Mouse (Mus musculus): ENCODE measurements around the gene Arid4a. TPM values are rescaled to one million over a fixed set of nuclear protein-coding genes. Genes with fewer than 3 reads are reported as not detected.
A peak's percentile ranks its signal among the peaks of the same experiment; 100 is the strongest.

Arid4a gene
- polyA plus RNA-seq, 1 experiment from 2014 or later: 35.1 TPM

DNA sequence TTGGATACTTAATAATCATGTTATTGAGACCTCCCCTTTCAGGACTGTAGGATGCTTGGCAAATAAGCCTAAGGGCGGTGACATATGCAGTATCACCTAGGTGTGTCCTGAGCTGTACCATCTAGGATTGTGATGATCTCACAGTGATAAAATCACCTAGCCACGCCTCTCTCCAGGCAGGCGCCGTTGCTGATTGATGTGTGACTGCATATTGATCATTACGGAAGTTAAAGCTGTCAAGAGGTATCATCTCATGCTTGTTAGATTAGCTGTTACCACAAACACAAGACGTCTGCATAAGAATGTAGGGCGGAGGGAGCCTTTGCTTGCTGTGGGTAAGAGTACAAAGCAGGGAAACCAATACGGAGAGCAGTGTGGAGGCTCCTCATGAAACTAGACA is 14.5 kb downstream of the Arid4a start:
- Histone ChIP-seq H3K9ac (ENCODE audit: low read depth, low read length) (no peak overlapping the region), H3K4me3 (ENCODE audit: low read length) (no peak overlapping the region), H3K36me3 (ENCODE audit: control insufficient read depth, insufficient read depth, low read length) (peaks cover 12% of the 10 kb centered on the region; the same call in 1 of the 2 replicates), H3K27me3 (replicated peaks; ENCODE audit: control insufficient read depth, insufficient read depth, low read length) (no peaks in the 10 kb centered on the region), H3K4me1 (ENCODE audit: control insufficient read depth, insufficient read depth, low read length) (no peaks in the 10 kb centered on the region), H3K27ac (ENCODE audit: low read length) (no peak overlapping the region), H3K9me3 (ENCODE audit: control insufficient read depth, low read length) (no peaks in the 10 kb centered on the region), H3K4me2 (ENCODE audit: low read depth, low read length) (no peak overlapping the region)
- no peak for ATAC-seq
- 76% methylated on average over 8 of the region's 8 CpGs for WGBS

DNA sequence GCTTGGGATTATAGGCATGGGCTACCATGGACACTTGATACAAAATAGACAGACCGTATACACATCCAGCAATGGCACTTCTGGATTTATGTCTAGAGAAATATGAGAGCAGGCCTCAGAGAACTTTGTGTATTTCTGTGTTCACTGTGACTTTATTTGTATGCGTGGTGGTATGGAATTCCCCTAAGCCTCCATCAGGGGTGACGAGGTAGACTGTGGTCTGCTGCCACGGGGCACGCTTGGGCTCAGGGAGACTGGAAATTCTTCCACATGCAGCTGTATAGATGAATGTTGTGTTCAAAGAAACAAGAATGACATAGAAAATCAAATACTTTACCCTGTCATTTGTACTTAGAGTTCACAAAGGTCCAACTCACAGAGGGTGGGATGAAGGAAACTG is 14.9 kb downstream of the Arid4a start:
- no peaks in the 10 kb centered on the region for H3K9me3 ChIP-seq (ENCODE audit: control insufficient read depth, low read length)
- H3K4me1 ChIP-seq (ENCODE audit: control insufficient read depth, insufficient read depth, low read length): no peaks in the 10 kb centered on the region
- no peak overlapping the region for H3K9ac ChIP-seq (ENCODE audit: low read depth, low read length)
- WGBS: 91% methylated on average over 5 of the region's 5 CpGs
- no peak overlapping the region for H3K4me2 ChIP-seq (ENCODE audit: low read depth, low read length)
- H3K27ac ChIP-seq (ENCODE audit: low read length): no peak overlapping the region
- H3K36me3 ChIP-seq (ENCODE audit: control insufficient read depth, insufficient read depth, low read length): peaks cover 8% of the 10 kb centered on the region
- H3K27me3 ChIP-seq (replicated peaks; ENCODE audit: control insufficient read depth, insufficient read depth, low read length): no peaks in the 10 kb centered on the region
- H3K4me3 ChIP-seq (ENCODE audit: low read length): no peak overlapping the region
- ATAC-seq: no peak

DNA sequence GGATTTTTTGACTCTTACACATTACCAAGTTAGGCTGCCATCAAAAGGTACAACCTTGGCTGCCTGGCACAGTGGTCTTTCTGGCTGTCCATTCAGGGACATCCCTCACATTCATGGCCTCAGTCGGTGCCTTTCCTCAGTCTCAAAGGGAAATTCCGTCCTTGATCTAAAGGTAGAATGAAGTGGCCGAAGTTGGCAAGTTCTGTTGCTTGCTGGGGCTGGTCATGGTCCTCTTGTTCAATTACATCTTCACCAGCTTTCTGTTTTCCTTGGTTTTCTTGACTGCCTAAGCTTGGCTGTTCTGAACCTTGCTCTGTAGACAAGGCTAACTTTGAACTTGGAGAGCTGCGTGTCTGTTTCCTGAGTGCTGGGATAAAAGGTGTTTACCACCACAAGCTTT is 20.0 kb downstream of the Arid4a start:
- H3K4me2 ChIP-seq (ENCODE audit: low read depth, low read length): no peak overlapping the region
- no peak for ATAC-seq
- H3K27ac ChIP-seq (ENCODE audit: low read length): no peak overlapping the region
- 94% methylated on average over 4 of the region's 4 CpGs for WGBS
- H3K36me3 ChIP-seq (ENCODE audit: control insufficient read depth, insufficient read depth, low read length): peaks cover 24% of the 10 kb centered on the region
- no peak overlapping the region for H3K4me3 ChIP-seq (ENCODE audit: low read length)
- no peak overlapping the region for H3K9ac ChIP-seq (ENCODE audit: low read depth, low read length)
- no peaks in the 10 kb centered on the region for H3K9me3 ChIP-seq (ENCODE audit: control insufficient read depth, low read length)
- H3K27me3 ChIP-seq (replicated peaks; ENCODE audit: control insufficient read depth, insufficient read depth, low read length): no peaks in the 10 kb centered on the region
- H3K4me1 ChIP-seq (ENCODE audit: control insufficient read depth, insufficient read depth, low read length): no peaks in the 10 kb centered on the region

DNA sequence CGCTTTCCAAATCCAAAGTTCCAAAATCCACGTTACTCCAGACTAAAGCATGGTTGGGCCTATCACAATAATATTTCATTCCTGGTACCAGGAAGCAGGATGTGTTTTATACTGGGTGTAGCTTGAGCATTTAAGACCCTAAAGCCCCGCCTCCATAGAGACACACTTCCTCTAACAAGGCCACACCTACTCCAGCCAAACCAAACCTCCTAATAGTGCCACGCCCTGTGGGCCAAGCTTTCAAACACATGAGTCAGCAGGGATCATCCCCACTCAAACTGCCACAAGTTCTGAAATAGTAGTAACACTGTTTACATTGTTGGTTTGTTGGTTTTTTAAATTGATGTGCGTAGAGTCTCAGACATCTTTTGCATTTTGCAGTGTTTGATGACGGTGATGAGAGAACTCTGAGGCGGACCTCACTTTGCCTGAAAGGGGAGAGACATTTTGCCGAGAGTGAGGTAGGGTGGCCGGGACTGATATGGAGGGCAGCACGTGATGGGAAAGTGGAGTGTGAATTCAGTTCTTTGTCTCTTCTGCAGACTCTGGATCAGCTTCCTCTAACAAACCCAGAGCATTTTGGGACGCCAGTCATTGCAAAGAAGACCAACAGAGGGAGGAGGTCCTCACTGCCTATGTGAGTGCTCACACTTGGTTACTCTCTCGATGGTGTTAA is 21.1 kb downstream of the Arid4a start:
- H3K27me3 ChIP-seq (replicated peaks; ENCODE audit: control insufficient read depth, insufficient read depth, low read length): no peaks in the 10 kb centered on the region
- 91% methylated on average over 12 of the region's 12 CpGs for WGBS
- H3K9ac ChIP-seq (ENCODE audit: low read depth, low read length): no peak overlapping the region
- ATAC-seq: peak; percentile 48; the same call in 1 of the 2 replicates
- peaks cover 24% of the 10 kb centered on the region for H3K36me3 ChIP-seq (ENCODE audit: control insufficient read depth, insufficient read depth, low read length)
- no peaks in the 10 kb centered on the region for H3K4me1 ChIP-seq (ENCODE audit: control insufficient read depth, insufficient read depth, low read length)
- no peak overlapping the region for H3K4me3 ChIP-seq (ENCODE audit: low read length)
- H3K9me3 ChIP-seq (ENCODE audit: control insufficient read depth, low read length): no peaks in the 10 kb centered on the region
- no peak overlapping the region for H3K4me2 ChIP-seq (ENCODE audit: low read depth, low read length)
- H3K27ac ChIP-seq (ENCODE audit: low read length): no peak overlapping the region

DNA sequence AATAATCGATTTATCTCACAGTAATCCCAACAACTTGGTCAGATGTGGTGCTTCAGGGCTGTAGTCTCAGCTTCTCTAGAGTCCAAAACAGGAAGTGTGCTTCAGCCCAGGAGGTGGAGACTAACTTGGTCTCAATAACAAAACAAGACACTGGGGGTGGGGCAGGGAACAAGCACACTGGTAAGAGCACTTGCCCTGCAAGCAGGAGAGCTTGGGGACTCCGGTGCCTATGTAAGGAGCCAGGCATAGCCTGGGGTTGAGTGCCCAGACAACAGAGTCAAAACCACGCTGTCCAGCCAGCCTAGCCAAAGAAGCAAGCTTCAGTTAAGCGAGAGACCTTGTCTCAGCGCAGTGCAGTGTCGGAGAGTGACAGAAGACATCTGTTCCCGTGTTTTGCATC is 24.7 kb downstream of the Arid4a start:
- Histone ChIP-seq H3K4me2 (ENCODE audit: low read depth, low read length) (no peak overlapping the region), H3K4me3 (ENCODE audit: low read length) (no peak overlapping the region), H3K9me3 (ENCODE audit: control insufficient read depth, low read length) (no peaks in the 10 kb centered on the region), H3K4me1 (ENCODE audit: control insufficient read depth, insufficient read depth, low read length) (no peaks in the 10 kb centered on the region), H3K9ac (ENCODE audit: low read depth, low read length) (no peak overlapping the region), H3K27ac (ENCODE audit: low read length) (no peak overlapping the region), H3K36me3 (ENCODE audit: control insufficient read depth, insufficient read depth, low read length) (peaks cover 21% of the 10 kb centered on the region), H3K27me3 (replicated peaks; ENCODE audit: control insufficient read depth, insufficient read depth, low read length) (no peaks in the 10 kb centered on the region)
- peak; percentile 21; the same call in 1 of the 2 replicates for ATAC-seq
- 85% methylated on average over 7 of the region's 7 CpGs for WGBS

DNA sequence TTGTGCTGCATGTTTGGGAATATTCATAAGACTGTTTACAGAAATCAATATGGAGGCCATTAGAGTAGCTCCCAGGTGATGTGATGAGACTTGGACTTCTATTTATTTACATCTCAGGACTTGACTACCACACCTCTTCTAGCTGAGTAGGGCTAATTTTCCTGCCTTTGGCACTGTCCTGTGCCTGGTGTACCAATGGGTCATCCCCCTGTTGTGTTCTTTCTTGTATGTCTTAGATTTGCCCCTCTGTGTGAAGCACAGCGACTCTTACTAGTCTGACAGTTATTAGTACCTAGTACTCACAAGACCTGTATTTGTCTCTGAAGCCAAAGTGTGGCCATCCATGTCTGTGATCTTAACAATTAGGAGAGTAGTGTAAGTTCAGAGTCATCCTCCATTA is 26.7 kb downstream of the Arid4a start:
- ATAC-seq: no peak
- H3K4me2 ChIP-seq (ENCODE audit: low read depth, low read length): no peak overlapping the region
- peaks cover under 1% of the 10 kb centered on the region; the same call in 1 of the 2 replicates for H3K4me1 ChIP-seq (ENCODE audit: control insufficient read depth, insufficient read depth, low read length)
- H3K9ac ChIP-seq (ENCODE audit: low read depth, low read length): no peak overlapping the region
- no peak overlapping the region for H3K27ac ChIP-seq (ENCODE audit: low read length)
- H3K36me3 ChIP-seq (ENCODE audit: control insufficient read depth, insufficient read depth, low read length): peaks cover 13% of the 10 kb centered on the region
- no peaks in the 10 kb centered on the region for H3K27me3 ChIP-seq (replicated peaks; ENCODE audit: control insufficient read depth, insufficient read depth, low read length)
- no peak overlapping the region for H3K4me3 ChIP-seq (ENCODE audit: low read length)
- no peaks in the 10 kb centered on the region for H3K9me3 ChIP-seq (ENCODE audit: control insufficient read depth, low read length)
- 100% methylated on average over 1 of the region's 1 CpGs for WGBS

DNA sequence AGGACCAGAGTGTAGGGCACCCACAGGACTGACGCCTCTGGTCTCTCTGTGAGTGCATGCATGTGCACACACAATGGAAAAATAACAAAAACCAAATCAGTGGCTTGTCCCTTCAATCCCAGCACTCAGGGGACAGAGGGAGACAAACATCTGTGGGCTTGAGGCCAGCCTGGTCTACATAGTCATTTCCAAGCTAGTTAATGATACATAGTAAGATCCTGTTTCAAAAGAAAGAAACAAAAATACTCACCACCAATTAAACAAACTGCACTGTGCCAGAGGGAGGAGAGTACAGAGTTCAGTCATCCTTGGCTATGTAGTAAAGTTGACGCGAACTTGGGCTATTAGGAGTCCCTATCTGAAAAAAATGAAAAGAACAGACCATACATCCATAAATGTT is 27.8 kb downstream of the Arid4a start:
- H3K4me1 ChIP-seq (ENCODE audit: control insufficient read depth, insufficient read depth, low read length): peaks cover 7% of the 10 kb centered on the region; the same call in 1 of the 2 replicates
- H3K27me3 ChIP-seq (replicated peaks; ENCODE audit: control insufficient read depth, insufficient read depth, low read length): no peaks in the 10 kb centered on the region
- peaks cover 13% of the 10 kb centered on the region for H3K36me3 ChIP-seq (ENCODE audit: control insufficient read depth, insufficient read depth, low read length)
- H3K27ac ChIP-seq (ENCODE audit: low read length): no peak overlapping the region
- no peaks in the 10 kb centered on the region for H3K9me3 ChIP-seq (ENCODE audit: control insufficient read depth, low read length)
- 93% methylated on average over 3 of the region's 3 CpGs for WGBS
- no peak overlapping the region for H3K4me3 ChIP-seq (ENCODE audit: low read length)
- H3K4me2 ChIP-seq (ENCODE audit: low read depth, low read length): no peak overlapping the region
- no peak overlapping the region for H3K9ac ChIP-seq (ENCODE audit: low read depth, low read length)
- ATAC-seq: no peak

DNA sequence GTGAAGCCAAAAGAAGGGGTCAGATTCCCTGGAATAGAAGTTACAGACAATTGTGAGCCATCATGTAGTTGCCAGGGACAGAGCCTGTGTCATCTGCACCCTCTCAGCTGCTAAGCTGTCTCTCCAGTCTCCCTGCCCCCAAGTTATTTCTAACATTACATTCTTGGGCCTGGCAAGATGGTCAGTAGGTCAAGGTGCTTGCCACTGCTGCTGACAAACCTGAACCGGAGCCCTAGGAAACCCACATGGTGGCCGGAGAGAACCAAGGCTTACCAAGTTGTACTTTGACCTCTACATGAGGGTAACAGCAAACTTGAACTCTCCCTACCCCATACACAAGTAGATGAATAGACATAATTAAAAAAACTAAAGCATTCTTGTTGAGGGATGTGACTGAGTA is 28.7 kb downstream of the Arid4a start:
- Histone ChIP-seq H3K4me2 (ENCODE audit: low read depth, low read length) (no peak overlapping the region), H3K27me3 (replicated peaks; ENCODE audit: control insufficient read depth, insufficient read depth, low read length) (no peaks in the 10 kb centered on the region), H3K36me3 (ENCODE audit: control insufficient read depth, insufficient read depth, low read length) (peaks cover 13% of the 10 kb centered on the region), H3K4me1 (ENCODE audit: control insufficient read depth, insufficient read depth, low read length) (peaks cover 7% of the 10 kb centered on the region; the same call in 1 of the 2 replicates), H3K4me3 (ENCODE audit: low read length) (no peak overlapping the region), H3K27ac (ENCODE audit: low read length) (no peak overlapping the region), H3K9ac (ENCODE audit: low read depth, low read length) (no peak overlapping the region), H3K9me3 (ENCODE audit: control insufficient read depth, low read length) (no peaks in the 10 kb centered on the region)
- WGBS: 88% methylated on average over 2 of the region's 2 CpGs
- no peak for ATAC-seq

DNA sequence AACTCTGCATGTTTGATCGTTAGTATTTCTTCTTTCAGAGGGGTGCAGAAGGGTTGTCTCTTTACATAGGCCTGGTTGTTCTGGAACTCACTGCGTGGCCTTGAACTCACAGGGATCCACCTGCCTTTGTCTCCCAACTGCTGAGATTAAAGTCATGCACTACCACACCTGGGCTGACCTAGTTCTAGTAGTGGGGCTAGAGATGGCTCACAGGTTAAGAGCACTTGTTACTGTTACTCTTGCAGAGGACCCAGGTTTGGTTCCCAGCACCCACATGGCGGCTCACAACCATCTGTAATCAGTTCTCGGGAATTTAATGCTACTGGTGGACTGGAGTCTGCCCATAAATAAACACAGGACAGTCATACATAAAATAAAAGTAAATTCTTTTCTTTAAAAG is 30.7 kb downstream of the Arid4a start:
- Histone ChIP-seq H3K27ac (ENCODE audit: low read length) (no peak overlapping the region), H3K27me3 (replicated peaks; ENCODE audit: control insufficient read depth, insufficient read depth, low read length) (no peaks in the 10 kb centered on the region), H3K4me1 (ENCODE audit: control insufficient read depth, insufficient read depth, low read length) (peaks cover 7% of the 10 kb centered on the region; the same call in 1 of the 2 replicates), H3K4me3 (ENCODE audit: low read length) (no peak overlapping the region), H3K9ac (ENCODE audit: low read depth, low read length) (no peak overlapping the region), H3K36me3 (ENCODE audit: control insufficient read depth, insufficient read depth, low read length) (peaks cover 8% of the 10 kb centered on the region), H3K9me3 (ENCODE audit: control insufficient read depth, low read length) (no peaks in the 10 kb centered on the region), H3K4me2 (ENCODE audit: low read depth, low read length) (no peak overlapping the region)
- 95% methylated on average over 4 of the region's 4 CpGs for WGBS
- no peak for ATAC-seq
